In genomic region chr15:100729281-100729985, GRCm38 (mm10) we compare ENCODE assay signal across 8 mouse cellular contexts. TPM values are rescaled to one million over a fixed set of nuclear protein-coding genes. Genes with fewer than 3 reads are reported as not detected.
A peak's percentile ranks its signal among the peaks of the same experiment; 100 is the strongest.
DNase-seq lines count a peak whose midpoint lies in the region; ATAC-seq and TF ChIP-seq lines count a peak whose summit lies in the region.

Galnt6 (minus strand) TSS chr15:100729376.

- ATAC-seq in erythroid progenitor cell, adult 5-6 weeks (replicated peaks; ENCODE audit: low FRiP score, poor library complexity, severe bottlenecking): peak; percentile 77
- peak; percentile 55 for ATAC-seq in megakaryocyte progenitor cell, adult 5-6 weeks (replicated peaks; ENCODE audit: poor library complexity)

- no peaks in the 10 kb centered on the region for H3K9me3 ChIP-seq in ES-E14 (ENCODE audit: control insufficient read depth, insufficient read depth, low read depth, low read length)

- peak within 1 kb of the TSS; percentile 54 for H3K9ac ChIP-seq in ES-E14 (ENCODE audit: insufficient read depth, low read depth, low read length, poor library complexity, severe bottlenecking)

- peak within 1 kb of the TSS; percentile 29 to 80; a peak in 3 of 4 replicates for H3K4me3 ChIP-seq in ES-E14 (ENCODE audit: insufficient read depth in 1 of 2, low read depth in 1 of 2, low read length in 2 of 2, poor library complexity in 1 of 2, severe bottlenecking in 1 of 2)

- in situ Hi-C loops in ES-E14 (cut with MboI; ENCODE audit: low sequenced_read_pairs in 2 of 2, unreplicated experiment in 2 of 2): no loop called here

- DNase-seq in embryo, embryonic 10 days (ENCODE audit: low spot score): peak; percentile 38
- no peak for DNase-seq in embryo, embryonic 9.5 days (ENCODE audit: extremely low spot score)
- DNase-seq in ES-E14 (ENCODE audit: low read depth, low spot score): no peak
- DNase-seq in kidney, postnatal 4 days: peak; percentile 44 to 58
- peak; percentile 77 to 79 for DNase-seq in spleen, postnatal 36 days (ENCODE audit: low spot score in 2 of 2)
- no peak for DNase-seq in layer of hippocampus, postnatal 36 days

- peaks cover 1 to 12% of the 10 kb centered on the region in 2 experiments; a peak in 1 of 4 replicates for H3K4me1 ChIP-seq in ES-E14 (ENCODE audit: control insufficient read depth in 2 of 2, insufficient read depth in 2 of 2, low read length in 2 of 2, poor library complexity in 1 of 2)

- H3K27ac ChIP-seq in ES-E14 (ENCODE audit: insufficient read depth, low read depth, low read length, poor library complexity, severe bottlenecking): no peak within 1 kb of the TSS

- H3K36me3 ChIP-seq in ES-E14 (ENCODE audit: control insufficient read depth, insufficient read depth, low read length, poor library complexity, severe bottlenecking): no peaks in the 10 kb centered on the region

TF ChIP-seq in ES-E14, 5 proteins besides CTCF, POLR2A, EP300 and RAD21:
- TF ChIP-seq CHD2 (IDR thresholded peaks at IDR 0.05; ENCODE audit: low read depth, low read length) (no peak), MAFK (IDR thresholded peaks at IDR 0.05; ENCODE audit: insufficient read depth, low read depth, low read length) (no peak), ZC3H11A (IDR thresholded peaks at IDR 0.05; ENCODE audit: borderline replicate concordance, low read depth, low read length) (no peak)
TF ChIP-seq in ES-E14: peak in this region for 0.

RNA-seq across cellular contexts. Expression of gene Galnt6, which starts in this region (rescaled TPM):
- 18.2 and 39.0 TPM in 2 replicates for total RNA-seq in ES-E14 (2012; rRNA removed)
- total RNA-seq in erythroid progenitor cell, adult 5-6 weeks (2015; ENCODE audit: low replicate concordance): 1.3 and 3.6 TPM in 2 replicates
- 4.4 and 5.4 TPM in 2 replicates for total RNA-seq in erythroid progenitor cell, adult 5-6 weeks (2017; ENCODE audit: low replicate concordance)
- total RNA-seq in megakaryocyte progenitor cell, adult 5-6 weeks (2015): 11.7 and 11.9 TPM in 2 replicates
- 28.0 and 29.8 TPM in 2 replicates for total RNA-seq in megakaryocyte progenitor cell, adult 5-6 weeks (2017)
- total RNA-seq in layer of hippocampus, postnatal 36 days (2021): 1 to 10 TPM; 5.5 to 6.0 TPM

Comparison
In these comparisons a context has a peak if more than half of its experiments do, and no peak if none do; other contexts are left out.
1. DNase-seq: peak in embryo, embryonic 10 days (single experiment), kidney, postnatal 4 days (2 of 2) and spleen, postnatal 36 days (2 of 2); none in embryo, embryonic 9.5 days (single experiment), ES-E14 (single experiment) and layer of hippocampus, postnatal 36 days (0 of 2).